Mouse (Mus musculus) liver, postnatal 0 days (tissue): ENCODE measurements around the gene Tnk2. TPM values are rescaled to one million over a fixed set of nuclear protein-coding genes. Genes with fewer than 3 reads are reported as not detected.
A peak's percentile ranks its signal among the peaks of the same experiment; 100 is the strongest.

ENCODE experiments used
- ATAC-seq: fragments of 200-750 bp; cut with Nextera tagmentation; 2 replicates; pipeline ENCODE4 v1.8.0; 2017; ENCODE audit warnings: mild to moderate bottlenecking, moderate library complexity
- DNase-seq: peaks from one replicate; pipeline ENCODE4 v3.0.0-alpha.2; 2016
- H3K27ac ChIP-seq: fragments of 300-500 bp; sonication (generic); 2 replicates; pipeline ENCODE4 v1.5.1; 2014; ENCODE audit warnings: antibody characterized with exemption, moderate library complexity, mild to moderate bottlenecking, low read depth
- H3K27me3 ChIP-seq: fragments of 300-500 bp; sonication (generic); 2 replicates; pipeline ENCODE4 v1.6.1; 2014; ENCODE audit warnings: low read length, control low read depth, mixed read lengths; ENCODE audit not compliant: insufficient read depth
- H3K36me3 ChIP-seq: fragments of 300-500 bp; sonication (generic); replicated peaks from 2 replicates; pipeline ENCODE4 v1.6.1; 2014; ENCODE audit warnings: mild to moderate bottlenecking, control low read depth, low read length, moderate library complexity, mixed read lengths; ENCODE audit not compliant: insufficient read depth
- H3K4me1 ChIP-seq: fragments of 300-500 bp; sonication (generic); 2 replicates; pipeline ENCODE4 v1.6.1; 2014; ENCODE audit warnings: antibody characterized with exemption, mild to moderate bottlenecking, control low read depth; ENCODE audit not compliant: insufficient read depth
- H3K4me2 ChIP-seq: fragments of 300-500 bp; sonication (generic); 2 replicates; pipeline ENCODE4 v1.6.1; 2014; ENCODE audit warnings: low read depth, mild to moderate bottlenecking, low read length, moderate library complexity, mixed read lengths
- H3K4me3 ChIP-seq: fragments of 300-500 bp; sonication (generic); 2 replicates; pipeline ENCODE4 v1.5.1; 2014; ENCODE audit warnings: low read depth, low read length
- H3K9ac ChIP-seq: fragments of 300-500 bp; sonication (generic); replicated peaks from 2 replicates; pipeline ENCODE4 v1.6.1; 2014; ENCODE audit warnings: mild to moderate bottlenecking, moderate library complexity
- H3K9me3 ChIP-seq: fragments of 300-500 bp; sonication (generic); 2 replicates; pipeline ENCODE4 v1.6.1; 2016; ENCODE audit warnings: mild to moderate bottlenecking, control low read depth, low read length, mixed read lengths
- CTCF ChIP-seq: sonication (generic); IDR thresholded peaks from 2 replicates; pipeline ENCODE4 v1.5.1; 2016; ENCODE audit warnings: antibody characterized with exemption, low read depth
- EP300 ChIP-seq: IDR thresholded peaks from 2 replicates; pipeline ENCODE4 v1.6.1; 2016; ENCODE audit warnings: antibody characterized with exemption, low read depth, mild to moderate bottlenecking
- WGBS: fragments of 180-500 bp; shearing (Covaris S2); extraction: QIAGEN DNeasy Blood & Tissue Kit; methylation state at CpG from one replicate; pipeline ENCODE4 v1.1.7; 2014; ENCODE audit not compliant: insufficient replicate concordance; 5-methylcytosine and 5-hydroxymethylcytosine counted together
- polyA plus RNA-seq: library from polyadenylated mRNA; unstranded; fragments of >200 nt; fragmentation: Nextera tagmentation; extraction: Ambion mirVana; gene quantifications from 2 replicates; pipeline ENCODE4 v1.2.1, GENCODE M21; 2015

Tnk2 gene
- polyA plus RNA-seq, 1 experiment from 2014 or later = 3.5 TPM

DNA sequence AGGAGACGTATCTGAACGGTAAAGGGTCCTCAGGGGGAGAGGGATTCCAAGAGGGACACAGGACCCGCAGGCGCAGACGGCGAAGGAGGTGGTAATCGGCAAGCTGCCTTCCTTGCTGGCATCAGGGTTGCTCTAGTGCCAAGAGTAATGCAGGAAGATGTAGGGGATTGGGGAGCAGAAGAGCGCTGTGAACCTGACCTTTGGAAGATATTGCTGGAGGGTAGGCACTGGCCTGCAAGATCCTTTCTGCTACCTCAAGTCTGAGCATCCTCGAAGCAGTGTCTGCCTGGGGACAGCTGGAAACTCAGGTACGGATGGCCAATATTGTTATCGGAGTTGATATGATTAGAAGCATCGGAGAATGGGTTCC, 1.1 kb downstream of the Tnk2 start:
- Histone ChIP-seq H3K4me2 (peak overlapping the region; percentile 99), H3K4me1 (peaks cover 20% of the 10 kb centered on the region), H3K27ac (peak overlapping the region; percentile 66; the same call in 1 of the 2 replicates), H3K36me3 (no peaks in the 10 kb centered on the region), H3K27me3 (peaks cover 4% of the 10 kb centered on the region; the same call in 1 of the 2 replicates), H3K9me3 (no peaks in the 10 kb centered on the region), H3K9ac (peak overlapping the region; percentile 87), H3K4me3 (peak overlapping the region; percentile 71)
- TF ChIP-seq EP300 = no peak
- no peak for TF ChIP-seq CTCF
- ATAC-seq (no peak), DNase-seq (no peak)
- WGBS = 14% methylated on average over 12 of the region's 12 CpGs

DNA sequence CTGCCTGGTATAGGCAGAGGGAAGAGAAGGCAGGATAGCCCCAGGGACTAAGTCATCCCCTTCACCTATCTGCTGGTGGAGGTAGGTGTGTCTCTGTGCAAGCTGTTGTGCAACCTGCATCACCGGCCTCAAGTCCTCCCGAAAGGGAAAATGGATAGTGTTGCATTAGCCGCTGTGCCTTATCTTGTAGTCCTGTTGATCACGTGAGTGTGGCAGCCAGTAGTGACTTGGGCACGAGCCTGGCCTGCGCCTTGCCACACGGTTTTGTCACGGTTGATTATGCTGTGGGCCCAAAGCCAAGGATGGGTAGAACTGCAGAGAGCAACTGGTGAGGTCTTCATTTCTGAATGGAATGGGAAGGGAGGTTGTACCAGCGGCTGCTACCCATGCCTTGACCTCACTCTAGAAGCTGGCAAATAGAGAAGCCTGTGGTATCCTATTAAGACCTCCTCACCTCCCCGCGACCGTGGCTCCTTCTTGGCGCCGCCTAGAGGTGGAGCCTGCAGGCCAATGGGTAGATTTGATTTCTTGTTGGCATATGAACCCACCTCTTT, 1.8 kb downstream of the Tnk2 start:
- H3K9me3 ChIP-seq = no peaks in the 10 kb centered on the region
- peak overlapping the region; percentile 99 for H3K4me2 ChIP-seq
- peak; percentile 76 for DNase-seq
- peak; percentile 87 for ATAC-seq
- TF ChIP-seq CTCF = peak; percentile 68
- TF ChIP-seq EP300 = peak; percentile 17; the same call in 1 of the 2 replicates
- peaks cover 4% of the 10 kb centered on the region; the same call in 1 of the 2 replicates for H3K27me3 ChIP-seq
- 10% methylated on average over 14 of the region's 14 CpGs for whole genome bisulfite sequencing
- no peaks in the 10 kb centered on the region for H3K36me3 ChIP-seq
- peak overlapping the region; percentile 87 for H3K9ac ChIP-seq
- H3K27ac ChIP-seq = no peak overlapping the region
- peaks cover 20% of the 10 kb centered on the region for H3K4me1 ChIP-seq
- peak overlapping the region; percentile 71 for H3K4me3 ChIP-seq

DNA sequence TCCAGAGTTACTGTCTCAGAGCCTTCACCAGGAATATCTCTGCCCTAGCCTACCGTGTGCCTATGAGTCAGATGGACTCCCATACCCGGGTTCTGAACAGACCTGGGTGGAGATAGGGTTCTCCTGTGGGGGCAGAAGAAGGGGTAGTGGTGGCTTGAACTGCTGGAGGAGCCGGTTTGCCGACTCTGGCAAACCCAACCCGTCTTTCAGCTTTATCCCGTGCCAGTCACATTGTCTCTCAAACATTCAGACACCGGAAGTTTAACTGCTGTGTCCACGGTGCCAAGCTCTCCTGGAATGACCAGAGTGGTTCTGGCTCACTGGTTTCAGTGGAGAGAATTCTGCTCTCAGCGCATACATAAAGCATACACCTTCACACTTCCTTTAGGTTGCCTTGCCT, 2.3 kb downstream of the Tnk2 start:
- Histone ChIP-seq H3K9ac (no peak overlapping the region; the same call in 1 of the 2 replicates), H3K4me2 (peak overlapping the region; percentile 99), H3K27ac (no peak overlapping the region), H3K9me3 (no peaks in the 10 kb centered on the region), H3K27me3 (peaks cover 4% of the 10 kb centered on the region; the same call in 1 of the 2 replicates), H3K4me1 (peaks cover 20% of the 10 kb centered on the region), H3K36me3 (no peaks in the 10 kb centered on the region), H3K4me3 (peak overlapping the region; percentile 71)
- 83% methylated on average over 9 of the region's 9 CpGs for WGBS
- no peak for TF ChIP-seq CTCF
- TF ChIP-seq EP300 = no peak
- DNase-seq = no peak
- ATAC-seq = no peak

DNA sequence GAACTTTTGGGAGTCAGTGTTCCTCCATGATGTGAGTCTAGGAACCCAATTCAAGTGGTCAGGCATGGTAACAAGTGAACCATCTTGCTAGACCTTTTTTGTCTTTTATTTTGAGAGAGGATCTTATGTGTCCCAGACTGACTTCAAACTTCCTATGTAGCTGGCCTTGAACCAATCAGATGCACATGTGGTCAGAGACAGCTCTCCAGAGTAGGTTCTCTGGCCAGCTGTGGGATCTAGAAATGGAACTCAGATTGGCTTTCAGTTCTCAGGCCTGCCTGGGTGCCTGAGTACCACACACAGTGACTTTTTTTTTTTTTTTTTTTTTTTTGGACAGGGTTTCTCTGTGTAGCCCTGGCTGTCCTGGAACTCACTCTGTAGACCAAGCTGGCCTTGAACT, 4.0 kb downstream of the Tnk2 start:
- no peak overlapping the region for H3K9ac ChIP-seq
- no peaks in the 10 kb centered on the region for H3K36me3 ChIP-seq
- no peak overlapping the region for H3K4me3 ChIP-seq
- no peak overlapping the region for H3K4me2 ChIP-seq
- DNase-seq (no peak), ATAC-seq (no peak)
- H3K27me3 ChIP-seq = no peaks in the 10 kb centered on the region
- peaks cover 20% of the 10 kb centered on the region for H3K4me1 ChIP-seq
- TF ChIP-seq EP300 = no peak
- TF ChIP-seq CTCF = no peak
- no peak overlapping the region for H3K27ac ChIP-seq
- no peaks in the 10 kb centered on the region for H3K9me3 ChIP-seq

DNA sequence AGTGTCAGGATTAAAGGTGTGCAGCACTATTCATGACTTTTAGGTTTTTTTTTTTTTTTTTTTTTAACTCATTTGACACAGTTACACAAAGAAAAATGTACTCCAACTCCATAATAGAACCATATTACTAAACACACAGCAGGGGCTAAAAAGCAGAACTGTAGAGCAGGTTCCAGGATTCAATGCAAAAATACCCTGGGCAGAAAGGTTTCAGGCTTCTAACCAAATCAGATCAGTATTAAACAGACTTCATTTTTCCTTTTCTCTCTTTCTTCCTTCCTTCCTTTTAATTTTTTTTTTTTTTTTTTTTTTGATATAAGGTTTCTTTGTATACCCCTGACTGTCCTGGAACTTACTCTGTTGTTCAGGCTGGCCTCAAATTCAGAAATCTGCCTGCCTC, 6.8 kb downstream of the Tnk2 start:
- H3K9ac ChIP-seq = no peak overlapping the region
- H3K4me3 ChIP-seq = no peak overlapping the region
- ATAC-seq (no peak), DNase-seq (no peak)
- H3K27ac ChIP-seq = peak overlapping the region; percentile 9; the same call in 1 of the 2 replicates
- no peaks in the 10 kb centered on the region for H3K9me3 ChIP-seq
- no peaks in the 10 kb centered on the region for H3K36me3 ChIP-seq
- no peaks in the 10 kb centered on the region for H3K27me3 ChIP-seq
- TF ChIP-seq EP300 (no peak), CTCF (no peak)
- peaks cover 7% of the 10 kb centered on the region for H3K4me1 ChIP-seq
- H3K4me2 ChIP-seq = peak overlapping the region; percentile 43; the same call in 1 of the 2 replicates

DNA sequence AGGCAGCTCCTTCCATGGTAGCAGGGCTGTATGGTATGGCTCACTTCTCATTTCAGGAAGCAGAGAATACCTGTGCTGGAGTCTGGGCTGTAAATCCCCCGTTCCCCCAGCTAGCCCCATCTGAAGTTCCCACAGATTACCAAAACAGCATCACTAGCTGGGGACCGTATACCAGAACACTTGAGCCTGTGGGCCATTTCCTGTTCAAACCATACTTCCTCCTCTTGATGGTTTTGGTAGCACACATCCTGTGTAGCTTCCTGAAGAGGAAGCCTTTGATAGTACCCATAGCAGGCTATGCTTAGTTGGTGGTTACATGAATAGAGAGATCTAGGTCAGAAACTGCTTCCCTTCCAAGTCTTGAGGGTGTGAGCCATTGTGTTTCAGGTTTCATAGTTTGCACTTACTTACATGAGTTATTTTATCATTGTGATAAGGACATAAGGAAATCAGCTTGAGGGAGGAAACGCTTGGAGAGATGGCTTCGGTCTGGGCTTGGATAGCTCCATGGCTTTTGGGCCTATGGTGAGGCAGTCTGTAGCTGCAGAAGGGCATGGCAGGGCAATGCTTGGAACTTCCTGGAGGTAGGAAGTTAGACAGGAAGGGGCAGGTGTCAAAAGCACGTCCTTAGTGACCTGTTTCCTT, 7.4 kb downstream of the Tnk2 start:
- TF ChIP-seq EP300 (no peak), CTCF (no peak)
- H3K9me3 ChIP-seq = no peaks in the 10 kb centered on the region
- H3K4me1 ChIP-seq = peaks cover under 1% of the 10 kb centered on the region
- DNase-seq (peak; percentile 20), ATAC-seq (peak; percentile 67; the same call in 1 of the 2 replicates)
- H3K4me2 ChIP-seq = peak overlapping the region; percentile 43
- H3K4me3 ChIP-seq = no peak overlapping the region
- H3K27me3 ChIP-seq = no peaks in the 10 kb centered on the region
- H3K36me3 ChIP-seq = no peaks in the 10 kb centered on the region
- no peak overlapping the region for H3K9ac ChIP-seq
- H3K27ac ChIP-seq = peak overlapping the region; percentile 9; the same call in 1 of the 2 replicates
- 34% methylated on average over 5 of the region's 5 CpGs for WGBS
